Mouse (Mus musculus): ENCODE data around the gene Prlr.

GRCm38 (mm10) chr15:10252526-10252925, 75.5 kb downstream of the Prlr start:
- TF ChIP-seq CTCF (IDR thresholded peaks at IDR 0.05) (no peak), POLR2A (IDR thresholded peaks at IDR 0.05; ENCODE audit: insufficient read depth, low read depth, low read length) (no peak), EP300 (IDR thresholded peaks at IDR 0.05; ENCODE audit: insufficient read depth, low read depth, low read length) (no peak)

Data from heart, adult 2 months (tissue).